Mouse (Mus musculus): ENCODE data around the gene Derl3.

DNA sequence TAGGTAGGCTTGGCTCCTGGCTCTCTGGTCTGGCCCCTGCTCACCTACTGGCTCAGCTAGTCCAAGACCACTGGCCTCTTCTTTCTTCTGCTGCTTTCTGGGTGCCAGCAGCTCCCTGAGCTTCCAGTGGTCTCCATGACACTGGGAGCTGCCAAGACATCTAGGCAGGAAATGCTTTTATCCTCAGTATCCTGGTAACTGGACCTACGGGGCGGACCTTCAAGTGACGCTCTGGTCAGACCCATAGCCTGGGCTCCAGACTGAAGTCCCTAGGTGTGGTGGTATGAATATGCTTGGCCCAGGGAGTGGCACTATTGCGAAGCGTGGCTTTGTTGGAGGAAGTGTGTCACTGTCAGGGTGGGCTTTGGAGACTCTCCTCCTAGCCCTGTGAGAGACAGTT lies 47.3 kb downstream of the Derl3 start, which contains the start of gene Gm867:
- no peak for TF ChIP-seq CTCF (conservative IDR thresholded peaks at IDR 0.05 in 1 of 2, IDR thresholded peaks at IDR 0.05 in 1 of 2; ENCODE audit: low read depth in 2 of 2, low read length in 2 of 2)
- TF ChIP-seq MAX (IDR thresholded peaks at IDR 0.05; ENCODE audit: low read length) = no peak
- TF ChIP-seq ZC3H11A (IDR thresholded peaks at IDR 0.05; ENCODE audit: low read depth, low read length) = no peak
- no peak for TF ChIP-seq NELFE (IDR thresholded peaks at IDR 0.05; ENCODE audit: low read depth, low read length)
- no peak for TF ChIP-seq POLR2A (IDR thresholded peaks at IDR 0.05; ENCODE audit: low read depth, low read length)
- no peak for TF ChIP-seq UBTF (IDR thresholded peaks at IDR 0.05; ENCODE audit: low read depth, low read length)
- TF ChIP-seq IRF4 (IDR thresholded peaks at IDR 0.05; ENCODE audit: low read depth, low read length) = no peak
- TF ChIP-seq SMC3 (IDR thresholded peaks at IDR 0.05; ENCODE audit: low read depth, low read length) = no peak

Measured in CH12.LX (cell line).